Mouse (Mus musculus) kidney, embryonic 14.5 days (tissue): ENCODE measurements around the gene Cacna2d2. TPM values are rescaled to one million over a fixed set of nuclear protein-coding genes. Genes with fewer than 3 reads are reported as not detected.

Source experiments
- ATAC-seq: fragments of 200-750 bp; cut with Nextera tagmentation; 2 replicates; pipeline ENCODE4 v1.8.0; 2017; ENCODE audit warnings: moderate number of reproducible peaks, mild to moderate bottlenecking, moderate TSS enrichment, moderate library complexity; ENCODE audit not compliant: low FRiP score, low TSS enrichment
- H3K27ac ChIP-seq: fragments of 300-500 bp; sonication (generic); 2 replicates; pipeline ENCODE4 v1.5.1; 2014; ENCODE audit warnings: low read depth, mild to moderate bottlenecking, low read length, moderate library complexity, mixed read lengths
- H3K27me3 ChIP-seq: fragments of 300-500 bp; sonication (generic); 2 replicates; pipeline ENCODE4 v1.6.1; 2014; ENCODE audit warnings: mild to moderate bottlenecking, low read length; ENCODE audit not compliant: control insufficient read depth, insufficient read depth
- H3K36me3 ChIP-seq: fragments of 300-500 bp; sonication (generic); 2 replicates; pipeline ENCODE4 v1.6.1; 2014; ENCODE audit warnings: low read length, mixed read lengths; ENCODE audit not compliant: control insufficient read depth, insufficient read depth
- H3K4me1 ChIP-seq: fragments of 300-500 bp; sonication (generic); 2 replicates; pipeline ENCODE4 v1.6.1; 2014; ENCODE audit warnings: low read length, mixed read lengths; ENCODE audit not compliant: control insufficient read depth, insufficient read depth
- H3K4me2 ChIP-seq: fragments of 300-500 bp; sonication (generic); replicated peaks from 2 replicates; pipeline ENCODE4 v1.6.1; 2014; ENCODE audit warnings: low read depth, mild to moderate bottlenecking, low read length
- H3K4me3 ChIP-seq: fragments of 300-500 bp; sonication (generic); 2 replicates; pipeline ENCODE4 v1.5.1; 2014; ENCODE audit warnings: mild to moderate bottlenecking, low read length
- H3K9ac ChIP-seq: fragments of 300-500 bp; sonication (generic); 2 replicates; pipeline ENCODE4 v1.6.1; 2014; ENCODE audit warnings: low read depth, mild to moderate bottlenecking, low read length, moderate library complexity
- H3K9me3 ChIP-seq: fragments of 300-500 bp; sonication (generic); 2 replicates; pipeline ENCODE4 v1.6.1; 2016; ENCODE audit warnings: low read length; ENCODE audit not compliant: control insufficient read depth
- WGBS: fragments of 180-500 bp; shearing (Covaris S2); extraction: QIAGEN DNeasy Blood & Tissue Kit; methylation state at CpG from one replicate; pipeline ENCODE4 v1.1.7; 2014; 5-methylcytosine and 5-hydroxymethylcytosine counted together
- polyA plus RNA-seq: library from polyadenylated mRNA; unstranded; fragments of >200 nt; fragmentation: Nextera tagmentation; extraction: Ambion mirVana; gene quantifications from 2 replicates; pipeline ENCODE4 v1.2.1, GENCODE M21; 2014

Cacna2d2 gene
- polyA plus RNA-seq, 1 experiment from 2014 or later = 0.77 TPM

GRCm38 (mm10) chr9:107462907-107463306 lies 63.5 kb downstream of the Cacna2d2 start:
- H3K4me3 ChIP-seq = no peak overlapping the region
- 73% methylated on average over 5 of the region's 5 CpGs for WGBS
- no peak overlapping the region for H3K9ac ChIP-seq
- H3K36me3 ChIP-seq = no peaks in the 10 kb centered on the region
- H3K4me1 ChIP-seq = no peaks in the 10 kb centered on the region
- no peak for ATAC-seq
- H3K27me3 ChIP-seq = no peaks in the 10 kb centered on the region
- no peaks in the 10 kb centered on the region for H3K9me3 ChIP-seq
- H3K27ac ChIP-seq = no peak overlapping the region
- no peak overlapping the region for H3K4me2 ChIP-seq

- H3K4me3 ChIP-seq = no peak overlapping the region
- no peaks in the 10 kb centered on the region for H3K27me3 ChIP-seq
- peak; percentile 65; the same call in 1 of the 2 replicates for ATAC-seq
- no peaks in the 10 kb centered on the region for H3K4me1 ChIP-seq
- H3K27ac ChIP-seq = no peak overlapping the region
- no peaks in the 10 kb centered on the region for H3K9me3 ChIP-seq
- 12% methylated on average over 7 of the region's 7 CpGs for WGBS
- no peaks in the 10 kb centered on the region for H3K36me3 ChIP-seq
- no peak overlapping the region for H3K4me2 ChIP-seq
- H3K9ac ChIP-seq = no peak overlapping the region
These were observed 64.1 kb downstream of the Cacna2d2 start for GRCm38 (mm10) chr9:107463509-107463908.

- H3K4me1 ChIP-seq = no peaks in the 10 kb centered on the region
- H3K9me3 ChIP-seq = no peaks in the 10 kb centered on the region
- no peak overlapping the region for H3K4me3 ChIP-seq
- no peak overlapping the region for H3K4me2 ChIP-seq
- no peaks in the 10 kb centered on the region for H3K27me3 ChIP-seq
- H3K27ac ChIP-seq = no peak overlapping the region
- no peak overlapping the region for H3K9ac ChIP-seq
- 52% methylated on average over 9 of the region's 9 CpGs for WGBS
- ATAC-seq = no peak
- no peaks in the 10 kb centered on the region for H3K36me3 ChIP-seq
These were observed 64.7 kb downstream of the Cacna2d2 start for GRCm38 (mm10) chr9:107464130-107464529.

- no peaks in the 10 kb centered on the region for H3K36me3 ChIP-seq
- H3K27ac ChIP-seq = no peak overlapping the region
- WGBS = 31% methylated on average over 6 of the region's 6 CpGs
These were observed 66.2 kb downstream of the Cacna2d2 start for GRCm38 (mm10) chr9:107465657-107466056.

GRCm38 (mm10) chr9:107469213-107469795 lies 69.9 kb downstream of the Cacna2d2 start:
- Histone ChIP-seq H3K4me2 (no peak overlapping the region), H3K9ac (no peak overlapping the region), H3K9me3 (no peaks in the 10 kb centered on the region), H3K27me3 (0 out of 2 replicates have a peak, but pooled peaks cover 2% of the 10 kb centered on the region), H3K4me1 (no peaks in the 10 kb centered on the region), H3K36me3 (no peaks in the 10 kb centered on the region), H3K4me3 (no peak overlapping the region), H3K27ac (no peak overlapping the region)
- 60% methylated on average over 13 of the region's 13 CpGs for whole genome bisulfite sequencing
- no peak for ATAC-seq

More at GRCm38 (mm10) chr9:107465657-107466056, 66.2 kb downstream of the Cacna2d2 start:
- Histone ChIP-seq H3K9ac (no peak overlapping the region), H3K27me3 (no peaks in the 10 kb centered on the region), H3K9me3 (no peaks in the 10 kb centered on the region), H3K4me2 (no peak overlapping the region), H3K4me1 (no peaks in the 10 kb centered on the region), H3K4me3 (no peak overlapping the region)
- no peak for ATAC-seq

GRCm38 (mm10) chr9:107470427-107470826 lies 71.0 kb downstream of the Cacna2d2 start:
- WGBS = 53% methylated on average over 15 of the region's 15 CpGs
- H3K27ac ChIP-seq = no peak overlapping the region

GRCm38 (mm10) chr9:107474016-107474415 lies 74.6 kb downstream of the Cacna2d2 start:
- ATAC-seq = no peak
- WGBS = 79% methylated on average over 1 of the region's 1 CpGs
- Histone ChIP-seq H3K27me3 (0 out of 2 replicates have a peak, but pooled peaks cover 3% of the 10 kb centered on the region), H3K9ac (no peak overlapping the region), H3K27ac (no peak overlapping the region), H3K9me3 (no peaks in the 10 kb centered on the region), H3K36me3 (no peaks in the 10 kb centered on the region), H3K4me3 (no peak overlapping the region), H3K4me1 (peaks cover under 1% of the 10 kb centered on the region; the same call in 1 of the 2 replicates), H3K4me2 (no peak overlapping the region)

More at GRCm38 (mm10) chr9:107470427-107470826, 71.0 kb downstream of the Cacna2d2 start:
- H3K27me3 ChIP-seq = 0 out of 2 replicates have a peak, but pooled peaks cover 3% of the 10 kb centered on the region
- no peak for ATAC-seq
- H3K4me1 ChIP-seq = no peaks in the 10 kb centered on the region
- no peak overlapping the region for H3K4me2 ChIP-seq
- H3K9me3 ChIP-seq = no peaks in the 10 kb centered on the region
- H3K4me3 ChIP-seq = no peak overlapping the region
- H3K36me3 ChIP-seq = no peaks in the 10 kb centered on the region
- H3K9ac ChIP-seq = no peak overlapping the region

GRCm38 (mm10) chr9:107478979-107479378 lies 79.6 kb downstream of the Cacna2d2 start:
- Histone ChIP-seq H3K4me3 (no peak overlapping the region), H3K9me3 (no peaks in the 10 kb centered on the region), H3K9ac (no peak overlapping the region), H3K4me2 (no peak overlapping the region), H3K27ac (no peak overlapping the region), H3K27me3 (peaks cover 16% of the 10 kb centered on the region), H3K36me3 (no peaks in the 10 kb centered on the region), H3K4me1 (peaks cover 13% of the 10 kb centered on the region; the same call in 1 of the 2 replicates)
- WGBS = 39% methylated on average over 5 of the region's 5 CpGs
- ATAC-seq = no peak

- 10% methylated on average over 14 of the region's 14 CpGs for WGBS
- Histone ChIP-seq H3K4me1 (peaks cover 13% of the 10 kb centered on the region; the same call in 1 of the 2 replicates), H3K27me3 (peaks cover 13% of the 10 kb centered on the region), H3K9ac (no peak overlapping the region), H3K4me3 (no peak overlapping the region), H3K27ac (no peak overlapping the region), H3K9me3 (no peaks in the 10 kb centered on the region), H3K4me2 (peak overlapping the region; percentile 17), H3K36me3 (no peaks in the 10 kb centered on the region)
- ATAC-seq = no peak
These were observed 80.2 kb downstream of the Cacna2d2 start for GRCm38 (mm10) chr9:107479593-107479992.
